Mouse (Mus musculus): Measurements from ENCODE around the gene Lyz1.

- peak; percentile 74; the same call in 1 of the 2 replicates for TF ChIP-seq POLR2A (IDR thresholded peaks at IDR 0.05; ENCODE audit: borderline replicate concordance, low read depth, low read length)
- no peak for TF ChIP-seq CTCF (IDR thresholded peaks at IDR 0.05; ENCODE audit: low read depth, low read length)
These were observed 10.6 kb downstream of the Lyz1 start, which contains the start of gene Lyz2 for GRCm38 (mm10) chr10:117282049-117282448.

All from bone marrow macrophage, adult 2 months (primary cell).